Mouse (Mus musculus) monocyte, adult 5-6 weeks (primary cell): ENCODE data around the gene Tdpoz5. TPM values are rescaled to one million over a fixed set of nuclear protein-coding genes. Genes with fewer than 3 reads are reported as not detected.
"Not testable (repeated sequence)": the region's sequence is repeated elsewhere in the genome, so short reads cannot be mapped to it uniquely, and the experiment has no call there.

ENCODE experiments used
- ATAC-seq: fragments of 153-309, 156-312 bp; replicated peaks from 2 replicates; pipeline ENCODE4 v1.8.0; 2017; ENCODE audit warnings: mild to moderate bottlenecking; ENCODE audit not compliant: low TSS enrichment, insufficient number of reproducible peaks, severe bottlenecking, poor library complexity, low FRiP score
- total RNA-seq: library from RNA; stranded (forward); fragments of 200-1000, 200-491, 200-594 nt; gene quantifications from 3 replicates; pipeline ENCODE4 v1.2.3, GENCODE M21; 2017

The Tdpoz5 gene
- total RNA-seq = not detected in 3 replicates

- not testable (repeated sequence) for ATAC-seq
Measured at GRCm38 (mm10) chr3:93961214-93961613, at the start of gene Tdpoz5. TSS of gene Tdpoz5 (minus strand) at chr3:93961314.

- not testable (repeated sequence) for ATAC-seq
Measured at GRCm38 (mm10) chr3:93968938-93969337, 7.8 kb upstream of the Tdpoz5 start.

- not testable (repeated sequence) for ATAC-seq
Measured at GRCm38 (mm10) chr3:93943443-93943842, 17.7 kb downstream of the Tdpoz5 start, which contains the start of gene Gm9117. TSS of gene Gm9117 (minus strand) at chr3:93943543.

- not testable (repeated sequence) for ATAC-seq
Measured at GRCm38 (mm10) chr3:93938386-93938785, 22.7 kb downstream of the Tdpoz5 start.

Other genes with a start within 250 kb of the Tdpoz5 start
- gene Gm5773, start 188.3 kb downstream of the Tdpoz5 start, total RNA-seq = not detected in 3 replicates
- not detected in 3 replicates for gene Tdpoz4, start 164.9 kb downstream of the Tdpoz5 start, total RNA-seq
- gene Tdpoz3, start 135.3 kb downstream of the Tdpoz5 start, total RNA-seq = not detected in 3 replicates
- gene Gm9117, start 17.8 kb downstream of the Tdpoz5 start, total RNA-seq = not detected in 3 replicates
- not detected in 3 replicates for gene Gm9125, start 93.6 kb upstream of the Tdpoz5 start, total RNA-seq
- gene Gm10697, start 111.3 kb upstream of the Tdpoz5 start, total RNA-seq = not detected in 3 replicates
- gene Gm10696, start 216.9 kb upstream of the Tdpoz5 start, total RNA-seq = not detected in 3 replicates
- not detected in 3 replicates for gene Gm5286, start 235.4 kb upstream of the Tdpoz5 start, total RNA-seq